Mouse (Mus musculus) stomach, postnatal 0 days (tissue): ENCODE measurements around the gene Cct7.

Experiments
- CTCF ChIP-seq: IDR thresholded peaks from 2 replicates; pipeline ENCODE4 v1.5.1; 2016; ENCODE audit warnings: antibody characterized with exemption, low read depth, mild to moderate bottlenecking, moderate library complexity
- EP300 ChIP-seq: optimal IDR thresholded peaks from 2 replicates; pipeline ENCODE3; 2016; ENCODE audit warnings: antibody characterized with exemption

GRCm38 (mm10) chr6:85512577-85513530 lies 61.5 kb downstream of the Cct7 start:
- TF ChIP-seq CTCF, result no peak
- no peak for TF ChIP-seq EP300
